Mouse (Mus musculus): ENCODE measurements around the gene Pou6f1.
"Not testable (repeated sequence)": the region's sequence is repeated elsewhere in the genome, so short reads cannot be mapped to it uniquely, and the experiment has no call there.

The Pou6f1 gene

DNA sequence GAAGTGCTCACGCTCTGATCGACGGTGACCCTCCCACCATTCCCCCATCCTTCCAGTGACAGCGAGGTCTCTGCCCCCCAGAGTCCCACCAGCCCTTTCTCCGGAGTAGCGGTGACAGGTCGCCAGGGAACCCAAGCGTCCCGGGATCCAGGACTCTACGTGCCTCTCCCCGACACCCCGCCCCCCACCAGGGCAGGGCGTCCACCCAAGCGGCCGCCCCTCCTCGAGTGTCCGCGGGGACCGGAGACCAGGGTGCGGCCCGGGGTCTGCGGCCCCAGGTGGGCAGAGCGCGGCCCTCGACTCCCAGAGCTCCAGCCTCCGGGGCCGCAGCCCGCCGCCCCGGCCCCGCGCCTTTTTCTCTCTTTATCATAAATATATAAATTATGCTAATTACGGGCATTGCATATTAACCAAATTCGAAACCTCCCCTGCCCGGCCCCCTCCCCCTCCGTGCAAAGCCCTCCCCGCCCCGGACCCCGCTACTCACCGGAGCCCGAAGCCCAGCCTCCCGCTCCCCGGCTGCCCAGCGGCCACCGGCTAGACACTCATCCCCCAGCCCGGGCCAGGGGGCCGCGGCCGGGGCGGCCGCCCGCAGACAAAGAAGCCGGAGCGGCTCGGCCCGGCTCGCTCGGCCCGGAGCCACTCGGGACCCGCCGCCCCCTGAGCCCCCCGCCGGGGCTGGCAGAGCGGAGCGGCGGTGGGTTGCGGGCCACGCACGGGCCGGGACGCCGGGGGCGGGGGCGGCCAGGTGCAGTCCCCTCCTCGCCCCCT is at the start of gene Pou6f1:
Pou6f1 (minus strand) TSS at position 709 of the 771 bp plus-strand sequence.
- DNase-seq = no peak

DNA sequence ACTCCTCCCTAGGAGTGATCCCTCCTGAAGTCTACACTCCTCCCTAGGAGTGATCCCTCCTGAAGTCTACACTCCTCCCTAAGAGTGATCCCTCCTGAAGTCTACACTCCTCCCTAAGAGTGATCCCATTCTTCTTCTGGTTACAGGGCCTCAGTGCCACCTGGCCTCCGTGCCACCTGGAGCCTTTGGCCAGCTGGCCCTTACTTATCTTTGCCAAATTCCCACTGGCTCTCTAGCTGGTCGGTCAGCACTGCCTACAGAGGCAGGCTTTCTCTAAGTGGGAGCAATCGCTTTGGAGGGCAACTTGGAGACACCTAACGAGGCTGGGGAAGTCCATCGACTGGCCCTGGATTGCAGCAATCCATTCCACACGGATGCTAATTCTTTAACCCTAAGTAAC is 46.4 kb upstream of the Pou6f1 start:
- no peak for DNase-seq

DNA sequence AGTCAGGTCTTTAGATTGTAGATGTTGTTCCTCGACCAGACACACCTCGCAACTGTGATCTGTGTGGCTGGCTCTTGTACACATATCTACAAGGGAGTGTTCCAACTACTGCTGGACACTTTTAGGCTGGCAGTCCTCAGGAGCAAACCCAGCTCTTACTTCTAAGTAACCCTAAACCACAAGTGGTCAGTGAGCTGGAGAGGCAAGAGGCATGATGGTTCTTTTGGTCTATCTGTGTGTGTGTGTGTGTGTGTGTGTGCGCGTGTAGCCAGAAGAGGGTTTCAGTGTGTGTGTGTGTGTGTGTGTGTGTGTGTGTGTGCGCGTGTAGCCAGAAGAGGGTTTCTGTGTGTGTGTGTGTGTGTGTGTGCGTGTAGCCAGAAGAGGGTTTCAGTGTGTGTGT is 42.7 kb upstream of the Pou6f1 start:
- no peak for DNase-seq

- DNase-seq = no peak
These were observed 41.5 kb upstream of the Pou6f1 start for GRCm38 (mm10) chr15:100641226-100641810.

DNA sequence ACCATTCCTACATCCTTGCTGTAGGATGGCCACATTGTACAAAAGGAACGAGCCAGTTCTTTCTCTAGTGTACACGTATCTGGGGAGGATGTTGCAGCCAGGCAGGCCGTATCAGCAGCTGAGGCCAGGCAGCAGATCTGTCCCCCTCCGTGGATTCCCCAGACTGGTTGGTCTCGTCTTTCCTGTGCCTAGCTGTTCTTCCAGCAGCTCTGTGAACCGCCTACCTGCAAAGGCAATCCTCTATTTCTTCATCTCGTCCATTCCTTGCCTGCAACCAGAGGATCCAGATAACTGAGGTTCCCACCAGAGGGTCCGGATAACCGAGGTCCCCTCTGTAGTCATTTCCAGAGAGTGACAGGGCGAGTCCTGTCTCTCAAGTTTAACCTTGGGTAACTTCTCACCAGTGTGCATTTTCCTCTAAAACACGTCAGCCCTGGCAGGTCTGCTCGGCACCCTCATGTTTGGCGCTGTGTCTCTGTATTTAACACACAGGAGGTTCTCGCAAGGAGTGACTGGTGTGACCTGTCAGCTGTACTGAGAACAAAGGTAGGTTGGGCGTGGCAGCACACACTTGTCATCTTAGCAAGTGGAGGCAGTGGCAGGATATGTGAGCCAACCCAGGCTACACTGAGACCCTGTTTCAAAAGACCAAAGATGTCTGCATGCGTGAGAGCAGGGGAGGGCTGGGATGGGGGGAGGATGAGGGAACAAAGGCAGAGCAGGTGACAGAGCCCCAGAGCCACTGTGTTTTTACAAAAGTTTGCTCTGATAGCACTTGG is 40.4 kb upstream of the Pou6f1 start:
- no peak for DNase-seq

DNA sequence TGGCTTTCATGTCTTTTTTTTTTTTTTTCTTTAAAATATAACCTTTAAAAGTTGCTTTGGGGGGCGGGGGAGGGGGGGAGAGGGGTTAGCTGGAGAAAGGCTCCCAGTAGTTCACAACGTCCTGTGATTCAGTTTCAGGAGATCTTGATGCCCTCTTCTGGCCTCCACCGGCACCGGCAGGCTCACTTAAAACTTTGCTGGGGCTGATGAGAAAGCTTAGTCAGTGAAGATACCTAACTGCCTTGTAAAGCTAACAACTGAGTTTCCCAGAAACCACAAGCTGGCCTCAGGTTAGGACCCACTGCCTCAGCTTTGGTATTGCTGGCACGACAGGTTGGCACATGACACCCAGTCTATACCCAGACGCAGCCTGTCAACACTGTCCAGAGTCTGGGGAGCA is 37.9 kb upstream of the Pou6f1 start:
- DNase-seq = no peak

GRCm38 (mm10) chr15:100636700-100637501 is 37.1 kb upstream of the Pou6f1 start, which contains the start of gene Smagp:
TSS of gene Smagp (minus strand) at chr15:100636940.
- peak; percentile 56 for DNase-seq

DNA sequence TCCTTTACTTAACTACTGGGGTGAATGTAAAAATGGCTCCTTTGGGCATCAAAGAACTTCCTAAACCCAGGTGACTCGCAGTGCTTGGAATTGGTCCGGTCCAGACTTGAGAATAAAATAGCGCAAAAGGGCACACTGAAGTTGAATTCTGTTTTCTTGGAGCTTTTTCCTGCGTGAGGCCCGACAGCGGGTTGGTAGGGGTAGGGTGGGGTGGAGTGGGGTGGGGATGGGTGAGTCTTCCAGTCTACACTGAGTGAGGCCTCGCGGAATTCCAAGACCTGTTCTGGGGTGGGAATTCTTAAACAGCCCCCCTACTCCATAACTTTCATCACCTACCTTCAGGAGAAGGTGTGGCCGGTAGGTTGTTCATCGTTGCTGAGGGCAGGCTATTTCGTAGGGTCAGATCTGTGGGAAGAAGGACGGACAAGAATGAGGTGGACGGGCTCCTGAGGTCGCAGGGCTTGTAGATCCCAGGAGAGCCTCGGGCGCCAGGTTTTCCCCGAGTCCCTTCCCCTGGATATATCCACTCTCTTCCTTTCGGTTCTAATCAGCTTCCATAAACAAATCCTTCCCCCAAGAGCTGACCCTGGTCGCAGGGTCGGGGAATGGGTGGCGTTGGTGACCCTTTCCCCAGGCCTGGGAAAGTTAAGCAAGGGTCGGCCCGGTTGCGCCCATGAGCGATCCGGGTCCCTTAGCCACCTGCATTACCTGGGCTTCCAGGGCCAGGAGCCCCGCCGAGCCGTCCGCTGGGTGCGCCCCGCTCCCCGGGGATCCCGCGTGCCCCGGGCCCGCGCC is 36.3 kb upstream of the Pou6f1 start:
- no peak for DNase-seq

GRCm38 (mm10) chr15:100635239-100635638 is 35.5 kb upstream of the Pou6f1 start:
- DNase-seq = no peak

- no peak for DNase-seq
These were observed 33.6 kb upstream of the Pou6f1 start for GRCm38 (mm10) chr15:100633341-100633740.

DNA sequence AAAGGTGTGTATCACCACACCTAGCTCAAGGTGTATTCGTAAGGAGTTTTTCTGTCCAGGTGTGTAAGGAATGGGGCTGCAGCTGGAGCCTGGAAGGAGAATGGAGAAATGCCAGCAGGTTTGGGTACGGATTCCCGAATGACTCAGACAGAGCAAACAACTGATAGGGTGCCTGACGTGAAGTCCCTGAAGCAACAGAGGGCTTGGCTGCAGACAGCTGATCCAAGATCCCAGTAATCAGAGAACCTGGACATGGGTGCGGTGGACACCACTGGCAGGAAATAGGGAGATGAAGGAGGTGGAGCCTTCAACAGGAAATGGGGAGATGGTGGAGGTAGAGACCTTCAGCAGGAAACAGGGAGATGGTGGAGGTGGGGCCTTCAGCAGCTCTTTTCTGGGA is 32.5 kb upstream of the Pou6f1 start:
- no peak for DNase-seq

- DNase-seq = no peak
These were observed 31.8 kb upstream of the Pou6f1 start for GRCm38 (mm10) chr15:100631454-100632170.

GRCm38 (mm10) chr15:100630126-100630525 is 30.3 kb upstream of the Pou6f1 start:
- DNase-seq = no peak

DNA sequence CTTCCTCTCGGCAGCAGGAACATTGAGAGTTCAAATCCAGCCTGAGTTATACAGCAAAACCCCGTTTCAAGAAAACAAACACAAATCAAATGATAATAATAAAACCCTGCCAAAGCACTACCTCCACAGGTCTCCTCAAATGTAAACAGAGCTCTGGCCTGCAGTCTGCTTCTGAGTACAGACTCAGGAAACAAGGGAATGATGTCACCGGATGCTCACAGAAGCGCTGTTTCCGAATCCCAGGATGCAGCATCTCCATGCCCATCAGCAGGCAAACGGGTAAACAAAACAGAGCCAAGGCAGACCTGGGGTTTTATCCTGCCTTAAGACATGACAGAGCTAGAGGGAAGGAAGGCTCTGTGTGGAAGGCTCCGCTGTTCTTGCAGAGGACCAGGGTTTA is 29.0 kb upstream of the Pou6f1 start:
- DNase-seq = no peak

- peak; percentile 52 for DNase-seq
These were observed 28.1 kb upstream of the Pou6f1 start for GRCm38 (mm10) chr15:100627774-100628370.

- no peak for DNase-seq
These were observed 27.5 kb upstream of the Pou6f1 start for GRCm38 (mm10) chr15:100627287-100627686.

DNA sequence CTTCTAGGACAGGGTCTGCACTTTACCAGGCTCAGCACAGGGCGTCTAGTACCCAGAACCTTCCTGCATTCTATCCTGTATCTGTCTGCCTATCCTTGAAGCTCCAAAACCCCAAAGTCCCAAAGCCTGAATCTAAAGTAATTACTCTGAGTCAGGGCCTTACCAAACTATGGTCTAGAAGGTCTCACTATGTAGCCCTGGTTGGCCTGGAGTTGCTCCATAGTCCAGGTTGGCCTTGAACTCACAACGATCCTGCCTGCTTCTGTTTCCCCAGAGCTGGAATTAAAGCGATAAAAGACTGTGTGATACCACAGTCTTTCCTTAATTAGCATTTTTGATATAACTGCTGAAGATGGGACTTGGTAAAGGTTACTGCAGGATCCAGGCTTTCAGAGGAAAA is 24.7 kb upstream of the Pou6f1 start:
- no peak for DNase-seq

DNA sequence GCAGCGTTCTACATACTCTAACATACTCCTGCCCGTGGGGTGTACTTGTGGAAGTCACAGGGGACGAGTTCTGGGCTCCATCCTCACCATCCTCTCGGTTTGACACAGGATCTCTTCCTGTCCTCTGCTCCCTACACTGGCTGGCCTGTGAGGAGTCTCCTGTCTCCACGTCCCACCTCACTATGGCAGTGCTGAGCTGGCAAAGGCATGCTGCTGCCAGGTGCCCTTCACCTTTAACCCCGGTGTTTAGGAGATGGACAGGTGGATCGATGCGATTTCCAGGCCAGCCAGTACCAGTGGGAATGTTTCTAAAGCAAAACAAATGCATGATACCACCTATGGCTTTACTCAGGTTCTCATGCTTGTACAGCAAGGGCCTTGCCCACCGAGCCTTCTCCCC is 24.0 kb upstream of the Pou6f1 start:
- DNase-seq = no peak

DNA sequence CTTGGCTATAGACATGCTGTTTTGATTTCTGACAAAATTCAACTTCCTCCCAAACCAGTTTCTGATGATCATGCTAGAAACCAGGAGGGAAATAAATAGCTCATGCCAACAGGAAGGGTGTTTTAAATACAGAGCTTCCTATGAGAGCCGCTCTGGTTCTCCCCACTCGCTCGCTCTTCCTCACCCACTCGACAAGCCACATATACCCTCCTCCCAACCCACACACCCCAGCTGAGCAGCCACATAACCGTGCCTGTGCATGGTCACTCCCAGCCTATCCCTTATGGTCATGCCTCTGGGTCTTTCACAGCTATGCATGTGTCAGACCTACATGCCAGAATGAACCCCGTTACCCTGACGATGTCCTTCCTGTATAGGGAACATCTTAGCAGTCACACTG is 22.4 kb upstream of the Pou6f1 start:
- no peak for DNase-seq

- not testable (repeated sequence) for DNase-seq
These were observed 21.9 kb upstream of the Pou6f1 start for GRCm38 (mm10) chr15:100621671-100622070.

DNA sequence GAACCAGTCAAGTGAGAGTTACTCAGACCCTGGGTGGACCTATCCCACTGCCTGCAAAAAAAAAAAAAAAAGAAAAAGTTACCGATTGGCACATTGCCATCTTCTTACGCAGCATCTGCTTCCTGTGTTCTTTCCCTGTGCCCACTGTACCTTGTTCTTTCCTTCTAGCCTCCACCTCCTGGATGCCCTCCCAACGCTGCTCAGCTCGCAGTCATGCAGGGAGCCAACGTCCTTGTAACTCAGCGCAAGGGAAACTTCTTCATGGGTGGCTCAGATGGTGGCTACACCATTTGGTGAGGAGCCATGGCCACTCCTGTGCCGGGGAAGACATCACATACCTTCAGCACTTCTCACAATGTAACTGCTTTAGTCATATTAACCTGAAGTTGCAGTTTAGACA is 19.4 kb upstream of the Pou6f1 start:
- no peak for DNase-seq

Measured in retina, postnatal 1 day (tissue).